Mouse (Mus musculus) testis, postnatal 14 days (tissue): Measurements from ENCODE around the gene Rev3l.
"Not testable (repeated sequence)": the region's sequence is repeated elsewhere in the genome, so short reads cannot be mapped to it uniquely, and the experiment has no call there.

Experiments used
- DNase-seq: peaks from one replicate; pipeline ENCODE4 v3.0.0; 2021; ENCODE audit warnings: low spot score

Gene Rev3l

GRCm38 (mm10) chr10:39785241-39785640 lies 53.3 kb downstream of the Rev3l start:
- DNase-seq, result no peak

- DNase-seq, result no peak
Measured at GRCm38 (mm10) chr10:39793295-39793694, 61.4 kb downstream of the Rev3l start.

- no peak for DNase-seq
Measured at GRCm38 (mm10) chr10:39811507-39811906, 79.6 kb downstream of the Rev3l start.

DNA sequence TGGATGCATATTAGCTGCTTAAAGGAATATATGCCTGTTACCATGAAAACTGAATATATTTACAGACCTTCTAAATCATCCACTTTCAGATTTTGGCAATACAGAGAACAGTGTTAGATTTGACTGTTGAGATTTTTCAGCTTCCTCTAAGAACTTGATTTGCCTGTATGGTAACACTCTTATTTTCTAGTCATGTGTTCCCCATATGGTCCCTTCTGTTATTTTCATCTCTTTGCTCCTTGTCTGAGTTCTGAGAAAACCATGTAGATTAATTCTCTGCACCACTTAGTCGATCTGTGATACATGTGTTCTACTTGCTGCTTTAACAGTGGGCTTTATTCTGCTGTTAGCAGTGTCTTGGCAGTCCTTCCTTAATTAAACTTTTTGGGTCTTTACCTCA lies 110.7 kb downstream of the Rev3l start:
- DNase-seq, result no peak

- no peak for DNase-seq
Measured at GRCm38 (mm10) chr10:39865509-39865908, 133.6 kb downstream of the Rev3l start.

- DNase-seq, result no peak
Measured at GRCm38 (mm10) chr10:39888621-39889020, 156.7 kb downstream of the Rev3l start.

DNA sequence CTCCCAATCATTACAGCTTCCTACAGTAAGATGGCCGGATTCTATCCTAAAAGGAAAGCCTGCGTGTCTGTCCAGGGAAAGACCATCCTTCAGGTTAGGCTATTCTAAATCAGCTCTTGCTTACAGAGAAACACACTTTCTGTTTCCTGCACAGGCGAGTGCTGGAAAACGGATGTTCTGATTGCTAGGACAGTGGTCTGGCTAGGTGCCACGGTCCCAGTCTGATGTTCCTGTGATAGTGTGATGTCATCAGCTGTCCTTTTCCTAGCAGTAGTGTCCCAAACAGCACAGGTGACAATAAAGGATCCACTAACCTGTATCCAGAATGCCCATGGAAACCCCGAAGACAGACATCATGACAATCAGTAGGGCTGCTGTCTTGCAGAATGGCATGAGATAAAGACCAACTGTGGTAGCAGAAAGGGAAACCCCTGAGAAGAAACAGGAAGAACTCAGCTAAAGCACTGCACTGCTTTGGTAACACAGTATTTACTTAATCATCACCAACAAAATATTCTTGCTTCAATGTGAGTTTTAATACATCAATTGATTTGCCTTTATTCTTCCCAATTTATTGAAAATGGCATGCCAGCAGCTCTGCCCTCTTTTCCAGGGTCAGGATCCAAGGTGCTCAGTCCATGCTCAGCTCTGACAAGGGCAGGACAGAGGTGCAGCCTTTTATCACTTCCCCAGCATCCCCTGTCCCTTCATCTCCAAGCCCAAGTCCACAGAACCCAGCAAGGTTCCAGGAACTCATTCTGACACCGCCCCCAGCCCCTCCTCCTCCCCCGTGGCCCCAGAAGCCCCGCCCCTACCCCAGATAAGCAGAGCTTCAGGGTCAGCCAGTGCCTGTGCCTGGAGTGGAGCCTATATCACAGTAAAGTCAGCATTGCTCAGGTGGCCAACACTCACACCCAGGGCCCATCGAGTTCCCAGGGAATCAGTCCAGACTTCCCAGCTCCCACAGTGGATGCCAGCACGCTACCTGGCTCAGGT lies 162.1 kb downstream of the Rev3l start:
- DNase-seq, result no peak

GRCm38 (mm10) chr10:39896503-39896902 lies 164.6 kb downstream of the Rev3l start:
- DNase-seq, result no peak

GRCm38 (mm10) chr10:39898874-39899371 lies 167.0 kb downstream of the Rev3l start, which contains the start of gene Mfsd4b4:
Gene Mfsd4b4, minus strand, starts transcription at chr10:39899238.
- peak; percentile 90 for DNase-seq

- no peak for DNase-seq
Measured at GRCm38 (mm10) chr10:39904191-39904590, 172.3 kb downstream of the Rev3l start.

GRCm38 (mm10) chr10:39906799-39907658 lies 175.1 kb downstream of the Rev3l start:
- no peak for DNase-seq

DNA sequence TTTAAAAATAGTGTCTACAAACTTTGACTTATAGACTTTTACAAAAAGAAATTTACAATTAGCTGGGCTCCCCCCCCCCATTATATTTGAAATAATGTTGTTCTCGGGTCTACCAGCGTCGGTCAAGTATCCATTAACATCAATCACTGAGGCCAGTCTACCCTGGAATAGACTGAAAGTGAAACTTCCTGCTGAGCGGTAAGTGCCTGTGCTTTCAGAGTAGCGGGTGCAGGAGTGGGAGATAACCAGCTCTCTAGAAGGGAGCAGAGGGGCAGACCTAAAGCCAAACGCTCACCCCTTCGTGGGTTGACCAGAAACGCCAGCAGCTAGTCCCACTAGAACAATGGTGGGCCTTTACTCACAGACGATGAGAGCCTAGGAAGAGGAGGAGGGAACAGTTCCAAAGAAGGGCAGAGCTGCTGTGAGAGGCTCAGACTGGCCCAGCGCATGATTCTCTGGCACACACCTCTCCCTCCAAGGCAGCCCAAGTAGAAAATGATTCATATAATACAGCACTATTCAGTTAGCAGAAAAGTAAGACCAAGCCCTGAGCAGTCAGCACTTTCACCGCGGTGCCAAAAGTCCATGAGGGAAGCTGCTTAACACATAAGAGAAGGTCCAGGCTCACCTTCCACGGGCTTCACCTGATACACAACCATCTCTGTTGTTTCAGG lies 177.0 kb downstream of the Rev3l start:
- DNase-seq, result no peak

DNA sequence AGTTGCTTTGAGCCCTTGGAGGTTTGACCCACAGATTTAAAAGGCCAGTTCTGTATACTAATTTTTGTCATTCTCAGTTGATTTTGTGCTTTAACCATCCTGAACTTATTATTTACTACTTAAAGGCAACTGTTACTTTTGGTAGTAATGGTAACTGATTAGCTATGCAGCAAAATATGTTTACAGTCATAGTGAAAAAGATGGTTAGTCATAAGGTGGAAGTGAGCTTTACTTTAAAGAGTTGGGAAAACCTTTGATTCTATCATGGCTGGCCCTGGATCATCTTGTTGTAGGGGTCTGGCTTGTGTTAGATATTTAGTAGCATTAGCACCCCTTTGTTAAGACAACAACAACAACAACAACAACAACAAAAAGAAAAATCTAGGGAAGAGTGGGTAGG lies 180.7 kb downstream of the Rev3l start:
- DNase-seq, result no peak

GRCm38 (mm10) chr10:39924556-39924955 lies 192.6 kb downstream of the Rev3l start:
- DNase-seq, result not testable (repeated sequence)
